Mouse (Mus musculus) brain, embryonic 14.5 days (tissue): Measurements from ENCODE around the gene Itga2b.
A peak's percentile ranks its signal among the peaks of the same experiment; 100 is the strongest.

Experiments used
- CTCF ChIP-seq: fragments of 200-500 bp; IDR thresholded peaks from 2 replicates; pipeline ENCODE4 v1.5.1; 2012; ENCODE audit warnings: inconsistent platforms, mild to moderate bottlenecking, moderate library complexity, borderline replicate concordance; ENCODE audit not compliant: insufficient read depth, insufficient read length; ENCODE audit errors: extremely low read depth
- POLR2A ChIP-seq: fragments of 200-500 bp; IDR thresholded peaks from 2 replicates; pipeline ENCODE4 v1.6.1; 2012; ENCODE audit warnings: mild to moderate bottlenecking, inconsistent platforms, borderline replicate concordance; ENCODE audit not compliant: poor library complexity, insufficient read depth, insufficient read length, severe bottlenecking; ENCODE audit errors: extremely low read depth

- TF ChIP-seq POLR2A, result no peak
- peak; percentile 72; the same call in 1 of the 2 replicates for TF ChIP-seq CTCF
These were observed 16.9 kb upstream of the Itga2b start for GRCm38 (mm10) chr11:102486733-102487386.
